Mouse (Mus musculus) inflammation-experienced regulatory T-cells, adult 6 months (primary cell): ENCODE data around the gene Fanca. TPM values are rescaled to one million over a fixed set of nuclear protein-coding genes. Genes with fewer than 3 reads are reported as not detected.
A peak's percentile ranks its signal among the peaks of the same experiment; 100 is the strongest.
"Not testable (repeated sequence)": the region's sequence is repeated elsewhere in the genome, so short reads cannot be mapped to it uniquely, and the experiment has no call there.

Experiments
- ATAC-seq: one replicate; pipeline ENCODE4 v1.8.0; 2017
- polyA plus RNA-seq, 3 experiments: library from polyadenylated mRNA; unstranded; fragments of 100-300 nt; shearing (Covaris generic); gene quantifications; one replicate each; pipeline ENCODE4 v1.2.1; 2017

The Fanca gene
- polyA plus RNA-seq, 3 experiments from 2014 or later, result 5.1 to 9.2 (median 5.2) TPM

- ATAC-seq, result no peak
Measured at GRCm38 (mm10) chr8:123267926-123268656, 50.3 kb downstream of the Fanca start.

GRCm38 (mm10) chr8:123257593-123257992, 60.8 kb downstream of the Fanca start:
- ATAC-seq, result not testable (repeated sequence)

GRCm38 (mm10) chr8:123257114-123257513, 61.3 kb downstream of the Fanca start:
- no peak for ATAC-seq

- no peak for ATAC-seq
Measured at GRCm38 (mm10) chr8:123255170-123255569, 63.2 kb downstream of the Fanca start.

- ATAC-seq, result peak; percentile 74
Measured at GRCm38 (mm10) chr8:123254099-123254885, 64.1 kb downstream of the Fanca start, which contains the start of the genes Zfp276 and Vps9d1. Gene Zfp276 (plus strand): TSS chr8:123254195. Gene Vps9d1 (minus strand): TSS chr8:123254348.

GRCm38 (mm10) chr8:123253451-123254098, 64.8 kb downstream of the Fanca start:
- peak; percentile 27 for ATAC-seq

GRCm38 (mm10) chr8:123252925-123253324, 65.5 kb downstream of the Fanca start:
- ATAC-seq, result no peak

- ATAC-seq, result no peak
Measured at GRCm38 (mm10) chr8:123250940-123251339, 67.4 kb downstream of the Fanca start.

GRCm38 (mm10) chr8:123248596-123248995, 69.8 kb downstream of the Fanca start:
- ATAC-seq, result no peak

- no peak for ATAC-seq
Measured at GRCm38 (mm10) chr8:123247748-123248147, 70.6 kb downstream of the Fanca start.

GRCm38 (mm10) chr8:123245543-123245942, 72.8 kb downstream of the Fanca start:
- no peak for ATAC-seq

- ATAC-seq, result no peak
Measured at GRCm38 (mm10) chr8:123244382-123244781, 74.0 kb downstream of the Fanca start.

GRCm38 (mm10) chr8:123243053-123243452, 75.3 kb downstream of the Fanca start:
- no peak for ATAC-seq

GRCm38 (mm10) chr8:123242107-123242923, 76.1 kb downstream of the Fanca start:
- ATAC-seq, result no peak

GRCm38 (mm10) chr8:123239398-123239797, 79.0 kb downstream of the Fanca start:
- ATAC-seq, result no peak

- peak; percentile 99 for ATAC-seq
Measured at GRCm38 (mm10) chr8:123235520-123236497, 82.6 kb downstream of the Fanca start, which contains the start of gene Spata2l. Gene Spata2l (minus strand): TSS chr8:123236233.

GRCm38 (mm10) chr8:123234918-123235519, 83.4 kb downstream of the Fanca start:
- ATAC-seq, result no peak

- no peak for ATAC-seq
Measured at GRCm38 (mm10) chr8:123233760-123234159, 84.6 kb downstream of the Fanca start.

- ATAC-seq, result no peak
Measured at GRCm38 (mm10) chr8:123233300-123233699, 85.1 kb downstream of the Fanca start.

- ATAC-seq, result no peak
Measured at GRCm38 (mm10) chr8:123232553-123232952, 85.8 kb downstream of the Fanca start.
